Mouse (Mus musculus): ENCODE data around the gene Mknk2.

The Mknk2 gene

GRCm38 (mm10) chr10:80677942-80678436, at the start of gene Mknk2:
Gene Mknk2, minus strand, starts transcription at chr10:80678112.
- peak; percentile 99 for DNase-seq

- no peak for DNase-seq
Measured at GRCm38 (mm10) chr10:80717281-80717680, 39.4 kb upstream of the Mknk2 start.

GRCm38 (mm10) chr10:80710834-80711233, 32.9 kb upstream of the Mknk2 start:
- DNase-seq: no peak

DNA sequence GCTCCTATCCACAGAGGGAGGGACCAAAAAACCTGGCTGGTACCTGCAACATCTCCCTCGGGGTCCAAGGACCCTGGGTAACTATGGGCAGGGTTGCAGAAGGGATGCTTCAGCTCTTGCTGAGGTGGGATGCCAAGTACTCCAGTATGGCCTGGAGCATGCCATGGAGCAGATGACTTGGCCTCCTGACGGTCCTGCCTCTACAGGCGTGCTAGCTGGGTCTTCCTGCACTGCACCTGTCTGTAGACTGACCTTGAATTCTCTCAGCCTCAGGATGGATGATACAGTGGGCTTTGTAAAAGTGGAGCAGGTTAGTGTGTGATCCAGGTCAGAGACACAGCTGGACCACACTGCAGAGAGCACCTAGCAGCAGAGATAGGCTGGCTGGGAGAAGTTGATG, 27.6 kb upstream of the Mknk2 start:
- no peak for DNase-seq

DNA sequence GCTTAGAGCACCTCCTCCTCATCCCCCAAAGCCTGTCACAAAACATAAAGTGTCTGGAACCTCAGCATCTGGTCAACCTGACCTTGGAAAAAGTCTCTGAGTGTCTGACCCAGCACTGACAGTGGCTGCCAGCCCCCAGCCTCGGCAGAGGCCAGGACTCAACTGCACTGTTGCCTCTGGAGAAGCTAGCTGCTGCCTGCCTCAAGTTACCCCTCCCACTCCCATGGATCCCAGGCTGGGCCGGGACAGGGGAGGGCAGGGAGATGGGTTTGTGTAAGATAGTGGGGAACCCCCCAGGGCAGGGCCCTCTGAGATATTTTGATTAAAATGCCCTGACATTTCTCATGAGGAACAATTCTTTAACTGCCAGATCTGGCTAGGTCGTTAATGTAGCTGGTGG, 27.1 kb upstream of the Mknk2 start:
- DNase-seq: no peak

- no peak for DNase-seq
Measured at GRCm38 (mm10) chr10:80704418-80704817, 26.5 kb upstream of the Mknk2 start.

GRCm38 (mm10) chr10:80703643-80704042, 25.7 kb upstream of the Mknk2 start:
- DNase-seq: no peak

GRCm38 (mm10) chr10:80702536-80703390, 24.9 kb upstream of the Mknk2 start:
- DNase-seq: peak; percentile 97

GRCm38 (mm10) chr10:80701721-80702535, 24.0 kb upstream of the Mknk2 start, which contains the start of the genes Mob3a and Izumo4:
Gene Mob3a, minus strand, starts transcription at chr10:80701977.
Gene Izumo4, plus strand, starts transcription at chr10:80702184.
- DNase-seq: peak; percentile 99

- no peak for DNase-seq
Measured at GRCm38 (mm10) chr10:80700732-80701131, 22.8 kb upstream of the Mknk2 start.

- no peak for DNase-seq
Measured at GRCm38 (mm10) chr10:80700038-80700504, 22.2 kb upstream of the Mknk2 start.

DNA sequence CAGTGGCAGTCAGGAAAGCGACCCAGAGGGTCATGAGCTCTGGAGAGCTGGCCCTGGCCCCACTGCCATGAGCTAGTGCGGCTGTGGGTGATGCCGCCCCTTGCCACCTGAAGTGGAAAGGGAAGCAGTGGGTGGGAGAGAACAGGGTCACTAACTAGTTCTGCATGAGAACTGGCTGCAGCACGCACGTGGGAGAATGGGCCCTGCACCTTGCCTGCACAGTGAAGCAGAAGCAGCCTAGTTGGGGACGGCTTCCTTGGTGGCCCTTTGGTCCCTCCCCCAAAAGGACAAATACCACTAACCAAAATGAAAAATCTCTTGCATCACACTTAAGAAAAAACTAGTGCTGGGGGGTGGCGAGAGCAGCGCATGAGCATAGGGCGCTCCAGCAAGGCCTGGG, 20.7 kb upstream of the Mknk2 start:
- no peak for DNase-seq

GRCm38 (mm10) chr10:80697812-80698211, 19.9 kb upstream of the Mknk2 start:
- no peak for DNase-seq

DNA sequence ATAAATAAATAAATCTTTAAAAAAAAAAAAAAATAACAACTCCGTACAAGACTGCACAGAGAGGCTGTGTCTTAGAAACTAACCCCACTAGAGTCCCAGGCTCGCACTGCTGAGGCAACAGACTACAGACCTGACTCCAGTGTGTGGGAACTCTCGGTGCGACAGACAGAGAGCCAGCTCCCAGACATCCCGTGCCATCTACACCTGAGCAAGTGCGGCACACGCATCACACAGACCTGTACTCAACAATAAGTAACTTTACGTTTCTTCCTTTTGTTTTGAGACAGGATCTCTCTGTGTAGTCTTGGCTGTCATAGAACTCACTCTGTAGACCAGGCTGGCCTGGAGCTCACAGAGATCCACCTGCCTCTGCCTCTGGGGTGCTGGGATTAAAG, 19.5 kb upstream of the Mknk2 start:
- no peak for DNase-seq

DNA sequence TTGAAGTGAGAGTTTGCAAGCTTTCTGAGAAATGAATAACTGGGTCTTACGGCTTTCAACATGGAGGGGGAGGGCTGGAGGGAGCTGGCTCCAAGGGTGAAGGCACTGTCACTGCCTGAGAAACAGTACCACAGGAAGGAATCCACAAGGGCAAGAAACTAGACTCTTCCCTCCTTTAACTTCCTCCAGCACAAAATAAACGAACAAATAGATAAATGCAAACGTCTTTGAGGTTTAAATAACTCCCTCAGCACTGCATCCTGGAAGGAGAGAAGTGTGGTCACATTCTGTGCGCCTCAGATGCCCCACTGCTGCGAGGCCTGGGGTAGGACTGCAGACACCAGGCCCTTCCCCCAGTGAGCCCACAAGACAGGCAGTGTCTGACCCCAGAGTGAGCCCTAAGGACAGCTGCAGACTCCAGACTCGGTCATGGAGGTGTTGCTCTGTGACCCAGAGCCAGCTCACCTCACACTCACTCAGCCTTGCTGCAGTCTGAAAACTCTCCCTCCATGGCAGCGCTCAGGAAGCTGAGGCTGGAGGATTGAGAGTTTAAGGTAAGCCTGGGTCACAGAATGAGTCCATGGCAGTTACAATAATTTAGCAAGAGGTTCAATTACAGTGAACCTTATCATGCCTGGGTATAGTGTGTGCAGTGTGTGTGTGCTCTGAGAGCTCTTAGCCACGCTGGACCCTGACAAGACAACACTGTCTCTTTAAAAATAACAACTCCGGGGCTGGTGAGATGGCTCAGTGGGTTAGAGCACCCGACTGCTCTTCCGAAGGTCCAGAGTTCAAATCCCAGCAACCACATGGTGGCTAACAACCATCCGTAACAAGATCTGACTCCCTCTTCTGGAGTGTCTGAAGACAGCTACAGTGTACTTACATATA, 18.8 kb upstream of the Mknk2 start:
- DNase-seq: no peak

DNA sequence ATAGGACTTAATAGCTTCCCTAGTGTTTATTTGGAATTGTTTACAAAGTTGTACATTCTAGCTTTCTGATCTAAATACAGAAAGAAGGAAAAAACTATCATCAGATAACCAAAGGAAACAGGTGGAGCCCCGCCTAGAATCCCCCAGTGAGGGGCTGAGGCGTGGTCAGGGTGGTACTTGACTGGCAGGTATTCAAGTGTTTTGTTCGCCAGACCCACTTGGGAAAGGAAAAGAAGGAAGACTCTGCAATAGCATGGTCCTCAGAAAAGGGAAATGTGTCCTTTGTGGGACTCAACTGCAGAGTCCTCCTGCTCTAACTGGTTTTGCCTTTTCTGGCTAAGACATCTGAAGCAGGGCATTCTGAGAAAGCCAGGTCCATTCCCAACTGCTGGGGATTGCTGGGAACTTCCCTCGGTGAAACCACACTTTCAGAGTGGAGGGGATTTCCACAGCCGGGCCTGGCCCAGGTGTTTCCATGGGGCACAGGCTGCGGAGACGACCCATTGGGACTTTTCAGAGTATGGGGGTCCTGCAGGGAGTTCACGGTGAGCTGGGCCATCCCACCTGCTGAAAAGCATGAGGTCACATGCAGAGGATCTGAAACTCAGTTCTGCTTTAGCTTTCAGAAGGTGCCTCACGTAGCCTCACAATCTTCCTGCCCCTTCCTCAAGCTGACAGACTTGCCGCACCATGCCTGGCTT, 18.0 kb upstream of the Mknk2 start:
- no peak for DNase-seq

DNA sequence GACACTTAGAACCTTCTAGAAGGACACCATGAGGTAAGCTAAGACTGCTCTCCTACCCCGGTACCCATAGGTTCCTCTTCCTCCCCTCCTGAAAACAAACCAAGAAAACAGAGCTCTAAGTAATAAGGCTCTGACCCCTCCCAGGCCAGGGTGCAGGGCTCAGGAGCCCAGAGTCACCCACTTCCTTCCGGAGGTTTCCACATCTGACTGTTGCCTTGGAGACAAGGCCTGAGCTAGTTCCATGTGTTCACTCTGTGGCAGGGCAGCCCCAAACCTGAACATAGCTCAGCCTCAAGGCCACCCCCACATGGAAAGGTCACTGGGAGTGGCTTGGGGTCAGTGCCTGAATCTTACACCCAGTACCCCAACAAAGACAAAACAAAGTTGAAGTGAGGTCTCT, 17.3 kb upstream of the Mknk2 start:
- peak; percentile 54 for DNase-seq

- no peak for DNase-seq
Measured at GRCm38 (mm10) chr10:80694159-80694938, 16.4 kb upstream of the Mknk2 start.

- no peak for DNase-seq
Measured at GRCm38 (mm10) chr10:80693401-80694045, 15.6 kb upstream of the Mknk2 start.
